Mouse (Mus musculus): ENCODE measurements around the gene Tox3. TPM values are rescaled to one million over a fixed set of nuclear protein-coding genes. Genes with fewer than 3 reads are reported as not detected.
A peak's percentile ranks its signal among the peaks of the same experiment; 100 is the strongest.

The Tox3 gene
- polyA plus RNA-seq, 1 experiment from 2014 or later, result 16.7 TPM

DNA sequence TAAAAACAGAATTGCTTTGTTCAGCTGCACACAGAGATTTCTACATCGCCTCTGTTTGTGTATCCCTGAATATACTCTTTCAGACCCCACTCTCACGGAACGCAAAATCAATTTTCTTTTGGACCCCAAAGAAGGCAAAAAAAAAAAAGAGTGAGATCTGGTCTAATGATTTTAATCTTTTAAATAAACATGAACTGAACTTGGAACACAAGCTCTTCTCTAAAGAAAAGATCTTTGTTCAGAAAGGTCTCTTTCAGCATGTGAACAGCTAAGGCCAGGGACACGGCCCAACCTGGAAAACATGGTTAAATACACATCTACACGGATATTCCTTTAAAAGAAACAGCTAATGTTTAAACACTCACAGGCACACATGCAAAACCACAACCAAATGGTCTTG is 46.6 kb downstream of the Tox3 start:
- Histone ChIP-seq H3K4me1 (replicated peaks; ENCODE audit: control insufficient read depth, insufficient read depth, low read length) (peaks cover 34% of the 10 kb centered on the region), H3K36me3 (ENCODE audit: control insufficient read depth, insufficient read depth) (peaks cover 3% of the 10 kb centered on the region; the same call in 1 of the 2 replicates), H3K4me3 (replicated peaks; ENCODE audit: low read length) (no peak overlapping the region), H3K9ac (replicated peaks; ENCODE audit: low read depth, low read length) (no peak overlapping the region), H3K27me3 (replicated peaks; ENCODE audit: control insufficient read depth, insufficient read depth, low read length) (no peaks in the 10 kb centered on the region), H3K4me2 (ENCODE audit: low read length) (peak overlapping the region; percentile 29), H3K27ac (ENCODE audit: low read length) (peak overlapping the region; percentile 73), H3K9me3 (ENCODE audit: control insufficient read depth, low read length) (peaks cover 2% of the 10 kb centered on the region; the same call in 1 of the 2 replicates)
- 6% methylated on average over 5 of the region's 5 CpGs for WGBS
- 0 out of 2 replicates have a peak, but pooled peaks have one; percentile 9 for ATAC-seq

DNA sequence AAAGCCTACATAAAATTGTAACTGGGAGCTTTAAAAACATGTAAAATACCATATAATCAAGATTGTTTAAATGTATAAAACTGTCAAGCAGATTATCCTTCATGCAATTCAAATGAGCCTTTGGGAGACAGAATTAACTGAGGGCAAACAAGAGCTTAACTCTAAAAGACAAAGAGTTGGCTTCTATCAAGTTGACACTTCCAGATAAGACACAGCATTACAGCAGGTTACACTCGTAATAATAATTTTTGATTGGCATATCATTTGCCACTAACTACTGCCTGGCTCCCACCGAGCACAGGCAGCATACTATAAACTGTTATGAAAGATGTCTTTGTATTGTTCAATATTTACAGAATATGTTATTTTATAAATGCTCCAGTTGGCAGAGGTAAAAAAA is 47.2 kb downstream of the Tox3 start:
- Histone ChIP-seq H3K36me3 (ENCODE audit: control insufficient read depth, insufficient read depth) (no peaks in the 10 kb centered on the region), H3K27me3 (replicated peaks; ENCODE audit: control insufficient read depth, insufficient read depth, low read length) (no peaks in the 10 kb centered on the region), H3K4me3 (replicated peaks; ENCODE audit: low read length) (no peak overlapping the region), H3K9me3 (ENCODE audit: control insufficient read depth, low read length) (no peaks in the 10 kb centered on the region), H3K4me2 (ENCODE audit: low read length) (no peak overlapping the region), H3K4me1 (replicated peaks; ENCODE audit: control insufficient read depth, insufficient read depth, low read length) (peaks cover 34% of the 10 kb centered on the region), H3K27ac (ENCODE audit: low read length) (no peak overlapping the region; the same call in 1 of the 2 replicates), H3K9ac (replicated peaks; ENCODE audit: low read depth, low read length) (no peak overlapping the region)
- 9% methylated on average over 2 of the region's 2 CpGs for WGBS
- peak; percentile 51 for ATAC-seq

DNA sequence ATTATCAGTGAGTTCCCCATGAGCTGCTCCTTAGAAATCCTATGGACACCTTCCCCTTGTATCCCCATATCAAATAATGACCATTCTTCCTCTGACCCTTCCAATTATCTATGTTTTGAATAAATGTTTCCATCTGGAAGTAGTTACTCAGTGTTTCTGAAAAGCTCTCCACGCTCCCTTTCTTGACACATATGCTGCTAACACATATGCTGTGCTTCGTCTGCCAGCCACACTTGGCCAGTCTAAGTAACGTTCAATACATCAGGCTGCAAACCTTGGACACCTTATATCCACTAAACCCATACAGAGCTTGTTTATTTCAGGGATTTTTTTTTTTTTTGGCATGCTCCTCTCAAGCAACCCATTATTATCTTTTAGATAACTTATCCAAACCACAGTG is 54.1 kb downstream of the Tox3 start:
- WGBS, result 52% methylated on average over 3 of the region's 3 CpGs
- Histone ChIP-seq H3K27me3 (replicated peaks; ENCODE audit: control insufficient read depth, insufficient read depth, low read length) (no peaks in the 10 kb centered on the region), H3K27ac (ENCODE audit: low read length) (no peak overlapping the region), H3K4me2 (ENCODE audit: low read length) (no peak overlapping the region), H3K4me3 (replicated peaks; ENCODE audit: low read length) (no peak overlapping the region), H3K36me3 (ENCODE audit: control insufficient read depth, insufficient read depth) (no peaks in the 10 kb centered on the region), H3K9me3 (ENCODE audit: control insufficient read depth, low read length) (no peaks in the 10 kb centered on the region), H3K9ac (replicated peaks; ENCODE audit: low read depth, low read length) (no peak overlapping the region), H3K4me1 (replicated peaks; ENCODE audit: control insufficient read depth, insufficient read depth, low read length) (peaks cover 8% of the 10 kb centered on the region)
- ATAC-seq, result no peak

DNA sequence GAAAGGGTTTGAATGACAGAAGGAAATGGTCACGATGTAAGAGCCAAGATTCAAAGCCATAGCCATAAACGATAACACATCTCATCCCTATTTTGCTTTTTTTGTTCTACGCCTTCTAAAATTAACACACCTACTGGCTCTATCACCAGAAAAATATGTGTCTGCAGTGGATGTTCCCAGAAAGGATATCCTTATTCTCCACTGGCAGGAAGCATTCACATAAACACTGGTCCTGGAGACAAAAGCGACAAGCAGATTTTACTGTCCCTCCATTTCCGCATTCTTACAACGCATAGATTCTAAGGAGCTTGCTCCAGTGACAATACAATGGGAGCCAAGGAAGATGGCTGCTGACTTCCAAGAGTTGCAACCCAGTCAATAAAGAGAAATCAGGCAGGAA is 57.3 kb downstream of the Tox3 start:
- Histone ChIP-seq H3K4me2 (ENCODE audit: low read length) (no peak overlapping the region), H3K27ac (ENCODE audit: low read length) (no peak overlapping the region), H3K9me3 (ENCODE audit: control insufficient read depth, low read length) (no peaks in the 10 kb centered on the region), H3K9ac (replicated peaks; ENCODE audit: low read depth, low read length) (no peak overlapping the region), H3K27me3 (replicated peaks; ENCODE audit: control insufficient read depth, insufficient read depth, low read length) (no peaks in the 10 kb centered on the region), H3K4me1 (replicated peaks; ENCODE audit: control insufficient read depth, insufficient read depth, low read length) (peaks cover 8% of the 10 kb centered on the region), H3K4me3 (replicated peaks; ENCODE audit: low read length) (no peak overlapping the region), H3K36me3 (ENCODE audit: control insufficient read depth, insufficient read depth) (no peaks in the 10 kb centered on the region)
- no peak for ATAC-seq
- WGBS, result 93% methylated on average over 6 of the region's 6 CpGs

GRCm38 (mm10) chr8:90276722-90277121 is 71.4 kb downstream of the Tox3 start:
- Histone ChIP-seq H3K4me3 (replicated peaks; ENCODE audit: low read length) (no peak overlapping the region), H3K9ac (replicated peaks; ENCODE audit: low read depth, low read length) (no peak overlapping the region), H3K4me1 (replicated peaks; ENCODE audit: control insufficient read depth, insufficient read depth, low read length) (peaks cover 36% of the 10 kb centered on the region), H3K36me3 (ENCODE audit: control insufficient read depth, insufficient read depth) (no peaks in the 10 kb centered on the region), H3K27ac (ENCODE audit: low read length) (no peak overlapping the region), H3K4me2 (ENCODE audit: low read length) (0 out of 2 replicates have a peak overlapping the region, but pooled peaks have one; percentile 10), H3K9me3 (ENCODE audit: control insufficient read depth, low read length) (no peaks in the 10 kb centered on the region), H3K27me3 (replicated peaks; ENCODE audit: control insufficient read depth, insufficient read depth, low read length) (no peaks in the 10 kb centered on the region)
- no peak for ATAC-seq
- 13% methylated on average over 9 of the region's 9 CpGs for WGBS

DNA sequence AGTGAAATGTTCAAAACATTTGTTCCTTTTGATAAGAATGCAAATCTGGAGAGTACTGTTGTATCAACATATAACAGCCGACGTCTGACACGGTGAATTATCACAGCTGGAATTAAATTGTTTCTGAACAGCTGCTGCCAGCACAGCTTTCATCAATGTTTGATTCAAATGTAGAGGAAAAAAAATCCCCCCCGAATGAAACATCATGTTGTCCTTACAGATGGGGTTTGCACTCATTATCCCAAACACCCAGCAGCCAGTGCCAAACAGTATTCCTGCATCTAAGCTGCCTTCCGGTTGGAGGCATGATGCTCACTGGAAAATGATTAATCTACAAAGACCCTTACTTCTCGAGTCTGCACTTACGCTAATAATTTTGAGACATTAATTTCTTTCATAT is 75.0 kb downstream of the Tox3 start:
- WGBS, result 32% methylated on average over 7 of the region's 7 CpGs
- H3K4me1 ChIP-seq (replicated peaks; ENCODE audit: control insufficient read depth, insufficient read depth, low read length), result peaks cover 39% of the 10 kb centered on the region
- no peak overlapping the region for H3K9ac ChIP-seq (replicated peaks; ENCODE audit: low read depth, low read length)
- H3K4me2 ChIP-seq (ENCODE audit: low read length), result no peak overlapping the region
- peak; percentile 35 for ATAC-seq
- no peaks in the 10 kb centered on the region for H3K9me3 ChIP-seq (ENCODE audit: control insufficient read depth, low read length)
- no peak overlapping the region for H3K4me3 ChIP-seq (replicated peaks; ENCODE audit: low read length)
- peak overlapping the region; percentile 33; the same call in 1 of the 2 replicates for H3K27ac ChIP-seq (ENCODE audit: low read length)
- no peaks in the 10 kb centered on the region for H3K27me3 ChIP-seq (replicated peaks; ENCODE audit: control insufficient read depth, insufficient read depth, low read length)
- peaks cover 3% of the 10 kb centered on the region; the same call in 1 of the 2 replicates for H3K36me3 ChIP-seq (ENCODE audit: control insufficient read depth, insufficient read depth)

DNA sequence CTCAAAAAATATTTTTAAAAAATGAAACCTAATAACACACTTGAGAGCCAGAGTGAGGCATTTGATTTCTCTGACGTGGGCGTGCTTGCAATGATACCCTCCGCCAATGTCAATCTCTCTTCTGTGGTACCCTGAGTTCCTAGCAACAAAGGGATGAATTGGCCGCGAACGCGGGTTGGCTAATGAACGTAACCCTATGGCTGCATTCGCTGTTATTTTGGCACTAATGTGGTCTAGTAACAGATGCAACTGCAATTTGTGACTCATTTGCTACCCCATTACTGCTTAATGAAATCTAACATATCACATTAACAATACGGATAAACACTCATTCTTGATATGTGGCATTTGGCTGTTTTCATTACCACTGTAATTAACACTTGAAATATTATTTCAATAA is 76.2 kb downstream of the Tox3 start:
- WGBS, result 28% methylated on average over 10 of the region's 10 CpGs
- no peaks in the 10 kb centered on the region for H3K27me3 ChIP-seq (replicated peaks; ENCODE audit: control insufficient read depth, insufficient read depth, low read length)
- H3K9ac ChIP-seq (replicated peaks; ENCODE audit: low read depth, low read length), result no peak overlapping the region
- H3K9me3 ChIP-seq (ENCODE audit: control insufficient read depth, low read length), result no peaks in the 10 kb centered on the region
- H3K4me3 ChIP-seq (replicated peaks; ENCODE audit: low read length), result no peak overlapping the region
- peaks cover 40% of the 10 kb centered on the region for H3K4me1 ChIP-seq (replicated peaks; ENCODE audit: control insufficient read depth, insufficient read depth, low read length)
- H3K36me3 ChIP-seq (ENCODE audit: control insufficient read depth, insufficient read depth), result peaks cover 3% of the 10 kb centered on the region; the same call in 1 of the 2 replicates
- no peak overlapping the region for H3K4me2 ChIP-seq (ENCODE audit: low read length)
- peak; percentile 54 for ATAC-seq
- H3K27ac ChIP-seq (ENCODE audit: low read length), result no peak overlapping the region

DNA sequence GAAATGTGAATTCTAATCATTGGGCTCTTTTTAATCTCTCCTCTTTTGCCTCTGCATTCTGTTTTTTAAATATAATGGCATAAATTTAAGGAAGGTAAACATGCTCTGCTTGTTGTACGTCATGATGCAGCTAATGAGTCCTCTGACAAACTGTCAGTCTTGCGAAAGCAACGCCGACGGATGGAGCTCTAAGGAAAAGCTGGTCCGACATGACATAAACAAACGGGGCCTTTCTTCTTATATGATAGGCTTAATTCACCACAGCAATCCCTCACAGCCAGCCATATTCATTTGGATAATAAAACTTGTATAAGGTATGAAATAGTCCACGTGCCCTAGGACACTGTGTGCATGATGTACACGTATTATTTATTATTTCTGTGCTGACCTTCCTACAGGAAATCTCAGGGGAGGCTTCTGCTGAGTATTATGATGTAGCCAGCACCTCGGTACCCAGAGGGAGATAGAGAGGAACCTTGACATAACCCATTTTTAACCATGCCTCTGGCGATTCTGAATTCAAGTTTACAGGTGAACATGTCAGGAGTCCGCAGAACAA is 80.4 kb downstream of the Tox3 start:
- H3K9ac ChIP-seq (replicated peaks; ENCODE audit: low read depth, low read length), result no peak overlapping the region
- H3K36me3 ChIP-seq (ENCODE audit: control insufficient read depth, insufficient read depth), result peaks cover 3% of the 10 kb centered on the region; the same call in 1 of the 2 replicates
- H3K27me3 ChIP-seq (replicated peaks; ENCODE audit: control insufficient read depth, insufficient read depth, low read length), result no peaks in the 10 kb centered on the region
- 27% methylated on average over 12 of the region's 12 CpGs for WGBS
- no peak for ATAC-seq
- H3K4me1 ChIP-seq (replicated peaks; ENCODE audit: control insufficient read depth, insufficient read depth, low read length), result peaks cover 22% of the 10 kb centered on the region
- no peak overlapping the region for H3K4me2 ChIP-seq (ENCODE audit: low read length)
- H3K27ac ChIP-seq (ENCODE audit: low read length), result no peak overlapping the region
- no peaks in the 10 kb centered on the region for H3K9me3 ChIP-seq (ENCODE audit: control insufficient read depth, low read length)
- H3K4me3 ChIP-seq (replicated peaks; ENCODE audit: low read length), result no peak overlapping the region

GRCm38 (mm10) chr8:90266986-90267385 is 81.2 kb downstream of the Tox3 start:
- Histone ChIP-seq H3K27me3 (replicated peaks; ENCODE audit: control insufficient read depth, insufficient read depth, low read length) (no peaks in the 10 kb centered on the region), H3K4me3 (replicated peaks; ENCODE audit: low read length) (no peak overlapping the region), H3K4me2 (ENCODE audit: low read length) (no peak overlapping the region), H3K9ac (replicated peaks; ENCODE audit: low read depth, low read length) (no peak overlapping the region), H3K36me3 (ENCODE audit: control insufficient read depth, insufficient read depth) (peaks cover 3% of the 10 kb centered on the region; the same call in 1 of the 2 replicates), H3K4me1 (replicated peaks; ENCODE audit: control insufficient read depth, insufficient read depth, low read length) (peaks cover 18% of the 10 kb centered on the region), H3K9me3 (ENCODE audit: control insufficient read depth, low read length) (no peaks in the 10 kb centered on the region), H3K27ac (ENCODE audit: low read length) (no peak overlapping the region)
- ATAC-seq, result no peak
- WGBS, result 61% methylated on average over 3 of the region's 3 CpGs

GRCm38 (mm10) chr8:90266239-90266638 is 81.9 kb downstream of the Tox3 start:
- Histone ChIP-seq H3K4me3 (replicated peaks; ENCODE audit: low read length) (no peak overlapping the region), H3K27me3 (replicated peaks; ENCODE audit: control insufficient read depth, insufficient read depth, low read length) (no peaks in the 10 kb centered on the region), H3K36me3 (ENCODE audit: control insufficient read depth, insufficient read depth) (peaks cover 3% of the 10 kb centered on the region; the same call in 1 of the 2 replicates), H3K27ac (ENCODE audit: low read length) (no peak overlapping the region), H3K9me3 (ENCODE audit: control insufficient read depth, low read length) (no peaks in the 10 kb centered on the region), H3K9ac (replicated peaks; ENCODE audit: low read depth, low read length) (no peak overlapping the region), H3K4me2 (ENCODE audit: low read length) (no peak overlapping the region), H3K4me1 (replicated peaks; ENCODE audit: control insufficient read depth, insufficient read depth, low read length) (peaks cover 13% of the 10 kb centered on the region)
- 64% methylated on average over 8 of the region's 8 CpGs for WGBS
- ATAC-seq, result no peak

Measured in forebrain, embryonic 16.5 days (tissue).